Mouse (Mus musculus): Measurements from ENCODE around the gene Gm10282. TPM values are rescaled to one million over a fixed set of nuclear protein-coding genes. Genes with fewer than 3 reads are reported as not detected.

Gene Gm10282
- total and polyA plus RNA-seq, 3 experiments = 11.7 to 133 TPM; not detected in 1

- Histone ChIP-seq H3K4me3 (ENCODE audit: control insufficient read depth in 1 of 2, insufficient read depth in 1 of 2, low read depth in 2 of 2, low read length in 2 of 2) (no peak overlapping the region), H3K9ac (ENCODE audit: control insufficient read depth, low read depth, low read length, poor library complexity, severe bottlenecking) (no peak overlapping the region), H3K27me3 (ENCODE audit: control insufficient read depth in 1 of 2, insufficient read depth in 2 of 2, low read length in 2 of 2) (no peaks in the 10 kb centered on the region), H3K79me2 (ENCODE audit: control insufficient read depth, insufficient read depth, low read length, poor library complexity) (no peaks in the 10 kb centered on the region), H3K36me3 (ENCODE audit: control insufficient read depth in 1 of 2, insufficient read depth in 2 of 2, low read length in 2 of 2) (no peaks in the 10 kb centered on the region), H3K9me3 (replicated peaks; ENCODE audit: insufficient read depth, low read length) (no peaks in the 10 kb centered on the region), H3K27ac (ENCODE audit: control insufficient read depth, low read depth, low read length) (no peak overlapping the region), H3K4me1 (ENCODE audit: control insufficient read depth in 1 of 2, insufficient read depth in 2 of 2, low read length in 2 of 2) (peaks cover 0 to 7% of the 10 kb centered on the region in 2 experiments; a peak in 1 of 4 replicates)
- DNase-seq (ENCODE audit: low read depth, low spot score) = no peak
- no peak for TF ChIP-seq POLR2A (IDR thresholded peaks at IDR 0.05; ENCODE audit: control insufficient read depth in 1 of 2, insufficient read depth in 1 of 2, low read depth in 1 of 2, low read length in 2 of 2, poor library complexity in 1 of 2)
- no peak for TF ChIP-seq POLR2AphosphoS2 (IDR thresholded peaks at IDR 0.05; ENCODE audit: low read length)
- no peak for TF ChIP-seq CHD2 (IDR thresholded peaks at IDR 0.05; ENCODE audit: low read length)
- TF ChIP-seq CHD1 (IDR thresholded peaks at IDR 0.05; ENCODE audit: low read depth, low read length) = no peak
- no peak for TF ChIP-seq RCOR1 (IDR thresholded peaks at IDR 0.05; ENCODE audit: low read depth, low read length)
- TF ChIP-seq BHLHE40 (IDR thresholded peaks at IDR 0.05; ENCODE audit: borderline replicate concordance, low read depth, low read length) = no peak
- no peak for TF ChIP-seq MEF2A (IDR thresholded peaks at IDR 0.05; ENCODE audit: extremely low read depth, insufficient replicate concordance, low read depth, low read length, poor library complexity, severe bottlenecking)
Measured at GRCm38 (mm10) chr8:72324036-72324706, 19.1 kb upstream of the Gm10282 start.

- TF ChIP-seq EP300 (IDR thresholded peaks at IDR 0.05; ENCODE audit: low read depth in 1 of 2, low read length in 2 of 2) = no peak
- TF ChIP-seq NRF1 (IDR thresholded peaks at IDR 0.05; ENCODE audit: insufficient read depth, low read depth, low read length, poor library complexity, severe bottlenecking) = no peak
- no peak for TF ChIP-seq ETS1 (IDR thresholded peaks at IDR 0.05; ENCODE audit: low read depth, low read length)
- no peak for TF ChIP-seq ELF1 (IDR thresholded peaks at IDR 0.05; ENCODE audit: low read depth, low read length)
- TF ChIP-seq POLR2AphosphoS2 (IDR thresholded peaks at IDR 0.05; ENCODE audit: low read length) = no peak
- TF ChIP-seq ZKSCAN1 (IDR thresholded peaks at IDR 0.05; ENCODE audit: low read depth, low read length) = no peak
- no peak for TF ChIP-seq MYB (IDR thresholded peaks at IDR 0.05; ENCODE audit: low read depth, low read length)
- no peak for TF ChIP-seq MYC (IDR thresholded peaks at IDR 0.05; ENCODE audit: low read depth, low read length)
- TF ChIP-seq POLR2A (IDR thresholded peaks at IDR 0.05; ENCODE audit: control insufficient read depth in 1 of 2, insufficient read depth in 1 of 2, low read depth in 1 of 2, low read length in 2 of 2, poor library complexity in 1 of 2) = no peak
- no peak for TF ChIP-seq CTCF (IDR thresholded peaks at IDR 0.05 in 2 of 3, conservative IDR thresholded peaks at IDR 0.05 in 1 of 3; ENCODE audit: control insufficient read depth in 1 of 3, insufficient read depth in 1 of 3, low read depth in 2 of 3, low read length in 3 of 3, poor library complexity in 1 of 3, severe bottlenecking in 1 of 3)
- no peak for TF ChIP-seq KAT2A (conservative IDR thresholded peaks at IDR 0.05; ENCODE audit: low read depth, low read length)
- no peak for TF ChIP-seq E2F4 (IDR thresholded peaks at IDR 0.05; ENCODE audit: borderline replicate concordance, low read depth, low read length)
- H3K9ac ChIP-seq (ENCODE audit: control insufficient read depth, low read depth, low read length, poor library complexity, severe bottlenecking) = no peak overlapping the region
Measured at GRCm38 (mm10) chr8:72323131-72323725, 18.2 kb upstream of the Gm10282 start.

More at GRCm38 (mm10) chr8:72323131-72323725, 18.2 kb upstream of the Gm10282 start:
- Histone ChIP-seq H3K4me1 (ENCODE audit: control insufficient read depth in 1 of 2, insufficient read depth in 2 of 2, low read length in 2 of 2) (peaks cover 0 to 7% of the 10 kb centered on the region in 2 experiments; a peak in 1 of 4 replicates), H3K27ac (ENCODE audit: control insufficient read depth, low read depth, low read length) (no peak overlapping the region), H3K27me3 (ENCODE audit: control insufficient read depth in 1 of 2, insufficient read depth in 2 of 2, low read length in 2 of 2) (no peaks in the 10 kb centered on the region), H3K36me3 (ENCODE audit: control insufficient read depth in 1 of 2, insufficient read depth in 2 of 2, low read length in 2 of 2) (no peaks in the 10 kb centered on the region), H3K79me2 (ENCODE audit: control insufficient read depth, insufficient read depth, low read length, poor library complexity) (no peaks in the 10 kb centered on the region), H3K4me3 (ENCODE audit: control insufficient read depth in 1 of 2, insufficient read depth in 1 of 2, low read depth in 2 of 2, low read length in 2 of 2) (no peak overlapping the region; a peak in 1 of 4 replicates), H3K9me3 (replicated peaks; ENCODE audit: insufficient read depth, low read length) (no peaks in the 10 kb centered on the region)
- no peak for DNase-seq (ENCODE audit: low read depth, low spot score)
